Comparison of ENCODE assay signal across 13 mouse cellular contexts in genomic region chr9:31983759-31984586, GRCm38 (mm10).
DNase-seq lines count a peak whose midpoint lies in the region; ATAC-seq lines count a peak whose summit lies in the region.
"Had no signal": no experiment of that assay in that cellular context is flagged by ENCODE, and none has a peak within 500 bp of the region (broad histone marks: within the 10 kb centered on the region; RNA-seq: fewer than 3 reads in every experiment).

No protein-coding gene starts in this region.

- WGBS in kidney, embryonic 15.5 days = 48% methylated on average over 12 of the region's 12 CpGs
- WGBS in embryonic facial prominence, embryonic 11.5 days = 31% methylated on average over 12 of the region's 12 CpGs
- 72% methylated on average over 12 of the region's 12 CpGs for WGBS in midbrain, embryonic 15.5 days

- no peaks in the 10 kb centered on the region for H3K27me3 ChIP-seq in kidney, embryonic 15.5 days
- H3K27me3 ChIP-seq in embryonic facial prominence, embryonic 11.5 days (ENCODE audit: control insufficient read depth, insufficient read depth, low read length) = no peaks in the 10 kb centered on the region
- H3K27me3 ChIP-seq in midbrain, embryonic 15.5 days (replicated peaks) = no peaks in the 10 kb centered on the region
- H3K27me3 ChIP-seq: liver, embryonic 13.5 days had no signal

- H3K4me3 ChIP-seq in kidney, embryonic 15.5 days (replicated peaks) = no peak overlapping the region
- H3K4me3 ChIP-seq in embryonic facial prominence, embryonic 11.5 days (ENCODE audit: low read depth, low read length) = no peak overlapping the region
- H3K4me3 ChIP-seq in midbrain, embryonic 15.5 days = no peak overlapping the region
- H3K4me3 ChIP-seq: erythroblast, embryonic 14.5 days; liver, embryonic 13.5 days had no signal

- peak overlapping the region; percentile 14 for H3K27ac ChIP-seq in kidney, embryonic 15.5 days
- H3K27ac ChIP-seq in embryonic facial prominence, embryonic 11.5 days (replicated peaks; ENCODE audit: low read depth, low read length) = no peak overlapping the region
- H3K27ac ChIP-seq in midbrain, embryonic 15.5 days = no peak overlapping the region
- H3K27ac ChIP-seq: liver, embryonic 13.5 days had no signal

- H3K4me2 ChIP-seq in kidney, embryonic 15.5 days = no peak overlapping the region
- H3K4me2 ChIP-seq in embryonic facial prominence, embryonic 11.5 days (ENCODE audit: low read depth, low read length) = no peak overlapping the region
- H3K4me2 ChIP-seq in midbrain, embryonic 15.5 days = no peak overlapping the region
- H3K4me2 ChIP-seq: liver, embryonic 13.5 days; midbrain, embryonic 11.5 days had no signal

- H3K36me3 ChIP-seq in kidney, embryonic 15.5 days = no peaks in the 10 kb centered on the region
- H3K36me3 ChIP-seq in embryonic facial prominence, embryonic 11.5 days (replicated peaks; ENCODE audit: control insufficient read depth, insufficient read depth, low read depth, low read length) = no peaks in the 10 kb centered on the region
- H3K36me3 ChIP-seq in midbrain, embryonic 15.5 days (replicated peaks) = no peaks in the 10 kb centered on the region
- H3K36me3 ChIP-seq: liver, embryonic 13.5 days had no signal

- DNase-seq in adrenal gland, adult 2 months = peak; percentile 20
- DNase-seq in adrenal gland, postnatal 4 days (ENCODE audit: low spot score in 2 of 2) = no peak
- DNase-seq in kidney, adult 9 months = no peak
- DNase-seq in embryonic facial prominence, embryonic 11.5 days (ENCODE audit: low spot score) = peak; percentile 17
- peak; percentile 63 for DNase-seq in kidney, postnatal 14 days
- DNase-seq: cerebellum, adult 11-12 months; liver, embryonic 13.5 days had no signal

- no peak overlapping the region for H3K9ac ChIP-seq in kidney, embryonic 15.5 days
- H3K9ac ChIP-seq in embryonic facial prominence, embryonic 11.5 days (replicated peaks; ENCODE audit: low read length) = no peak overlapping the region
- no peak overlapping the region for H3K9ac ChIP-seq in midbrain, embryonic 15.5 days
- H3K9ac ChIP-seq: liver, embryonic 13.5 days had no signal

- H3K9me3 ChIP-seq in kidney, embryonic 15.5 days (replicated peaks) = no peaks in the 10 kb centered on the region
- no peaks in the 10 kb centered on the region for H3K9me3 ChIP-seq in embryonic facial prominence, embryonic 11.5 days (replicated peaks; ENCODE audit: control insufficient read depth, low read length)
- H3K9me3 ChIP-seq in midbrain, embryonic 15.5 days = no peaks in the 10 kb centered on the region
- H3K9me3 ChIP-seq: liver, embryonic 13.5 days had no signal

- no peak for ATAC-seq in kidney, embryonic 15.5 days (replicated peaks; ENCODE audit: low FRiP score)
- ATAC-seq in embryonic facial prominence, embryonic 11.5 days (replicated peaks; ENCODE audit: insufficient number of reproducible peaks, low FRiP score, low TSS enrichment, low read depth) = no peak
- ATAC-seq in megakaryocyte-erythroid progenitor cell, adult 5-6 weeks (replicated peaks; ENCODE audit: low FRiP score, low TSS enrichment, poor library complexity, severe bottlenecking) = no peak
- no peak for ATAC-seq in midbrain, embryonic 15.5 days (replicated peaks)
- ATAC-seq: inflammation-experienced regulatory T-cells, adult 6 months had no signal

- H3K4me1 ChIP-seq in kidney, embryonic 15.5 days = peaks cover 18% of the 10 kb centered on the region; the same call in 1 of the 2 replicates
- no peaks in the 10 kb centered on the region for H3K4me1 ChIP-seq in embryonic facial prominence, embryonic 11.5 days (ENCODE audit: control insufficient read depth, insufficient read depth, low read length)
- no peaks in the 10 kb centered on the region for H3K4me1 ChIP-seq in midbrain, embryonic 15.5 days
- H3K4me1 ChIP-seq: liver, embryonic 13.5 days had no signal

Comparison
In these comparisons a context has a peak if more than half of its experiments do, and no peak if none do; other contexts are left out.
1. DNase-seq: peak in adrenal gland, adult 2 months (single experiment), embryonic facial prominence, embryonic 11.5 days (single experiment) and kidney, postnatal 14 days (single experiment); none in adrenal gland, postnatal 4 days (0 of 2) and kidney, adult 9 months (single experiment).